Mouse (Mus musculus) monocyte, adult 5-6 weeks (primary cell): ENCODE measurements around the gene Fnbp4. TPM values are rescaled to one million over a fixed set of nuclear protein-coding genes. Genes with fewer than 3 reads are reported as not detected.
"Not testable (repeated sequence)": the region's sequence is repeated elsewhere in the genome, so short reads cannot be mapped to it uniquely, and the experiment has no call there.

Source experiments
- ATAC-seq: fragments of 153-309, 156-312 bp; replicated peaks from 2 replicates; pipeline ENCODE4 v1.8.0; 2017; ENCODE audit warnings: mild to moderate bottlenecking; ENCODE audit not compliant: low TSS enrichment, insufficient number of reproducible peaks, severe bottlenecking, poor library complexity, low FRiP score
- total RNA-seq: library from RNA; stranded (forward); fragments of 200-1000, 200-491, 200-594 nt; gene quantifications from 3 replicates; pipeline ENCODE4 v1.2.3, GENCODE M21; 2017

The Fnbp4 gene
- total RNA-seq, 1 experiment from 2014 or later: 190 TPM

- ATAC-seq: no peak
Observed at GRCm38 (mm10) chr2:90781323-90781722, 36.2 kb downstream of the Fnbp4 start.

GRCm38 (mm10) chr2:90781938-90782337, 36.8 kb downstream of the Fnbp4 start:
- no peak for ATAC-seq

- no peak for ATAC-seq
Observed at GRCm38 (mm10) chr2:90782458-90782857, 37.3 kb downstream of the Fnbp4 start, which contains the start of gene Agbl2. Gene Agbl2 (plus strand): TSS chr2:90782727.

GRCm38 (mm10) chr2:90782901-90783486, 37.8 kb downstream of the Fnbp4 start:
- no peak; the same call in 1 of the 2 replicates for ATAC-seq

- no peak for ATAC-seq
Observed at GRCm38 (mm10) chr2:90788126-90788525, 43.0 kb downstream of the Fnbp4 start.

- ATAC-seq: no peak
Observed at GRCm38 (mm10) chr2:90808241-90809126, 63.3 kb downstream of the Fnbp4 start.

GRCm38 (mm10) chr2:90810751-90811150, 65.6 kb downstream of the Fnbp4 start:
- ATAC-seq: no peak

GRCm38 (mm10) chr2:90815266-90815665, 70.1 kb downstream of the Fnbp4 start:
- no peak for ATAC-seq

- no peak for ATAC-seq
Observed at GRCm38 (mm10) chr2:90816144-90816543, 71.0 kb downstream of the Fnbp4 start.

GRCm38 (mm10) chr2:90818710-90819109, 73.5 kb downstream of the Fnbp4 start:
- no peak for ATAC-seq

GRCm38 (mm10) chr2:90820894-90821293, 75.7 kb downstream of the Fnbp4 start:
- no peak for ATAC-seq

- no peak for ATAC-seq
Observed at GRCm38 (mm10) chr2:90822978-90823377, 77.8 kb downstream of the Fnbp4 start.

- ATAC-seq: no peak
Observed at GRCm38 (mm10) chr2:90823781-90824180, 78.6 kb downstream of the Fnbp4 start.

- not testable (repeated sequence) for ATAC-seq
Observed at GRCm38 (mm10) chr2:90824528-90824927, 79.4 kb downstream of the Fnbp4 start.

GRCm38 (mm10) chr2:90825515-90826172, 80.5 kb downstream of the Fnbp4 start:
- no peak for ATAC-seq

- no peak for ATAC-seq
Observed at GRCm38 (mm10) chr2:90828739-90829138, 83.6 kb downstream of the Fnbp4 start.
